Mouse (Mus musculus) limb, embryonic 10.5 days (tissue): ENCODE measurements at regions not wholly inside any gene's neighbourhood (a gene's known extent, or its start where the extent isn't known, plus 50 kb on each side); places are given as distances from the start of the nearest gene placed in this dataset.

Source experiments
- DNase-seq: peaks from one replicate; pipeline ENCODE4 v3.0.0-alpha.2; 2017; ENCODE audit warnings: low spot score
- H3K27ac ChIP-seq: fragments of 300-500 bp; sonication (generic); 2 replicates; pipeline ENCODE4 v1.5.1; 2016; ENCODE audit warnings: mild to moderate bottlenecking
- H3K27me3 ChIP-seq: fragments of 300-500 bp; sonication (generic); 2 replicates; pipeline ENCODE4 v1.6.1; 2016; ENCODE audit warnings: low read depth, mild to moderate bottlenecking; ENCODE audit not compliant: poor library complexity, severe bottlenecking
- H3K36me3 ChIP-seq: fragments of 300-500 bp; sonication (generic); 2 replicates; pipeline ENCODE4 v1.6.1; 2016; ENCODE audit warnings: mild to moderate bottlenecking, moderate library complexity
- H3K4me1 ChIP-seq: fragments of 300-500 bp; sonication (generic); 2 replicates; pipeline ENCODE4 v1.6.1; 2016
- H3K4me3 ChIP-seq: fragments of 300-500 bp; sonication (generic); 2 replicates; pipeline ENCODE4 v1.5.1; 2016; ENCODE audit warnings: mild to moderate bottlenecking, moderate library complexity
- H3K9me3 ChIP-seq: fragments of 300-500 bp; sonication (generic); replicated peaks from 2 replicates; pipeline ENCODE4 v1.6.1; 2016; ENCODE audit warnings: mild to moderate bottlenecking
- WGBS: fragments of 180-500 bp; shearing (Covaris S2); methylation state at CpG from one replicate; pipeline ENCODE4 v1.1.7; 2016; 5-methylcytosine and 5-hydroxymethylcytosine counted together

DNA sequence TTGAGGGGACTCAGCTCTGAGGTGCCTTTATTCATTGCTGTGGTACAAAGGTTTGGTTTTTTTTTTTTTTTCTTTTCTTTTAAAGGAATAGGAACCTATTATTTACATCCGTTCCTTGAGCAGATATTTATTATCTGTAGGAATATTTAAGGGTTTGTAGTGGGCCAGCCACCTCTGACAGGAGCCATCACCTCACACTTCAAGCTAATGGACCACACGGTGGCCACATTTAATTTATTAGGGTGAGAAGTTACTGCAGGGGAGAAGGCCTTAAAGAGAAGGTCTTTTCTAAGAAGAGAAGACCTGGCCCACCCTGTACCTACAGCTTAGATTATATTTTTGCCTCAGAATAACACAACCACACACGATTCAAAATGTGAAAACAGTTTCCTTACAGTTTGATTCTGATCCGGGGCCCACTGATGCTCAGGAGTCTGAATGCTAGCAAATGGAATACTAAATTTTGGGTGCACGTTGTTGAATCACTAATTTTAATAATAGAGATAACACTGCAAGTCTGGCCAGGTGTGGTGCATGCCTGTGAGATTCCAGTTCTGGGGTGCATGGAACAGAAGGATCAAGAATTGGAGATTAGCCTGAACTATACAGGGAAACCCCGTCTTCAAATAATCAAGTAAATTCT, 255.6 kb upstream of the Nfe2l3 start:
- Histone ChIP-seq H3K9me3 (no peaks in the 10 kb centered on the region), H3K4me1 (peaks cover 81% of the 10 kb centered on the region), H3K4me3 (peak overlapping the region; percentile 40), H3K36me3 (no peaks in the 10 kb centered on the region), H3K27ac (peak overlapping the region; percentile 96), H3K27me3 (no peaks in the 10 kb centered on the region)
- WGBS = 5% methylated on average over 6 of the region's 6 CpGs
- peak; percentile 76 for DNase-seq

- no peak for DNase-seq
- Histone ChIP-seq H3K27ac (peak overlapping the region; percentile 96), H3K36me3 (no peaks in the 10 kb centered on the region), H3K27me3 (no peaks in the 10 kb centered on the region), H3K4me1 (peaks cover 75% of the 10 kb centered on the region), H3K4me3 (peak overlapping the region; percentile 40), H3K9me3 (no peaks in the 10 kb centered on the region)
- WGBS = under 1% methylated on average over 14 of the region's 14 CpGs
These were observed 254.8 kb upstream of the Nfe2l3 start for GRCm38 (mm10) chr6:51177701-51178060.

DNA sequence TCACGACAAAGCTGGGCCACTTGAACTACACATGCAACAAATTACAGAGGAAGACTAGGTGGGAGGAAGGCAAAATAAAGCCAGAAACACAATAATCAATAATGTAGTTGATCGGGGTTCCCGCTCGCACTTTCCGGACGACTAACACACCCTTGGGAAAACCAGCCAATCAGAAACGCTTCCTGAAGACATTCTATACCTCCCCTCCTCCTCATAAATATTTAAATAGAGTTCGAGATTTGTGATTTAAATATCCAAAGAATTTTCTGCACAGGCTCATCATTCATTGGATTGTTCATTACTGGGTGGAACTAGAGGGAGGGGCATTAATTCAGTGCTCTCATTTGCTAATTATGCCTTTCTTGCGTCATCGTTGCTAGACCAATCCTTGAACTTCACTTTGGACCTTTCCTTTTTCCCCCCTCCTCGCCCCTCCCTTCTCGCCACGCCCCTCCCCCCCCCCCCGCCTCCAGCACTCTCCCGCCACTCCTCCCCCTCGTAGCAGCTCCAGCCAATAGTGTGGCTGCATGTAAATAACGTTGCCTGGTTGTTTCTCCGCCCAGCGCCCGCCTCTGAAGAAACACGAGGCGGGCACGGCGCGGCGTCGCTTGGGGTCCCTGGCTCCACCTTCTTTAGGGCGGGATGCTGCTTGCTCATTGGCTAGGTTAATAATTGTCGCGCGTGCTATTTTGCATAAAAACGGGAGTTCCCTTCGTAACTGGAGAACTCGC, 254.2 kb upstream of the Nfe2l3 start:
- H3K27ac ChIP-seq = peak overlapping the region; percentile 96
- H3K36me3 ChIP-seq = no peaks in the 10 kb centered on the region
- H3K4me3 ChIP-seq = peak overlapping the region; percentile 40
- 1% methylated on average over 32 of the region's 34 CpGs for WGBS
- no peaks in the 10 kb centered on the region for H3K9me3 ChIP-seq
- H3K4me1 ChIP-seq = peaks cover 77% of the 10 kb centered on the region
- H3K27me3 ChIP-seq = no peaks in the 10 kb centered on the region
- DNase-seq = peak; percentile 95

DNA sequence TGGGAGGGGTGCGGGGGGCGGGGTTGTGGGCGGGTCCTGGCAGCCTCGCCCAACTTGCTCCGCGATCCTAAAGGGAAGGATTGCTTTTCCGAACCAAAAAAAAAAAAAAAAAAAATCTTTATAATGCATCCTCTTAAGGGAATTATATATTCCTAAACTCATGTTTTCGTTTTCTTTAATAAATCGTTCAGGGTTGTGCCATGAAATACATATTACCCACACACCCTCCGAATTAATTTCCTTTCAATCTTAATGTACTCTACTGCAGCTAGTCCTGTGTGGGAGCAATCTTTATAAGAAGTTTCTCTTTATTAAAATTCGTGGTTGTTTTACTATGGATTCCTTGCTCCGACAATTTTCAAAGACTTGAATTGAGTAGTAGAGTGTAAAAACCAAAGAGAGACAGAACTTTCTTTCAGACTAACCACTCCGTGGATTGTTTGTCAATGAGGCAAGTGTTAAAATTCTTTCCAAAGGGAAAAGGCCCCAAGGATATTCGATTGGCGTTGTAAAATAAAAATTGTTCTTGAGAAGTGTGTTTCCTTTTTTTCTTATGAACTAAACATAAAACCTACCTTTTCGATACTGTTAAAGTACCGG, 253.6 kb upstream of the Nfe2l3 start:
- H3K27me3 ChIP-seq = 0 out of 2 replicates have a peak, but pooled peaks cover 3% of the 10 kb centered on the region
- no peak for DNase-seq
- no peaks in the 10 kb centered on the region for H3K9me3 ChIP-seq
- H3K4me3 ChIP-seq = peak overlapping the region; percentile 40
- peak overlapping the region; percentile 83 for H3K27ac ChIP-seq
- peaks cover 78% of the 10 kb centered on the region for H3K4me1 ChIP-seq
- H3K36me3 ChIP-seq = no peaks in the 10 kb centered on the region
- WGBS = 2% methylated on average over 17 of the region's 17 CpGs

GRCm38 (mm10) chr6:51179741-51180537, 252.5 kb upstream of the Nfe2l3 start:
- Histone ChIP-seq H3K9me3 (no peaks in the 10 kb centered on the region), H3K36me3 (no peaks in the 10 kb centered on the region), H3K27me3 (0 out of 2 replicates have a peak, but pooled peaks cover 3% of the 10 kb centered on the region), H3K27ac (peak overlapping the region; percentile 91), H3K4me1 (peaks cover 78% of the 10 kb centered on the region), H3K4me3 (peak overlapping the region; percentile 12)
- no peak for DNase-seq
- WGBS = 3% methylated on average over 17 of the region's 17 CpGs

DNA sequence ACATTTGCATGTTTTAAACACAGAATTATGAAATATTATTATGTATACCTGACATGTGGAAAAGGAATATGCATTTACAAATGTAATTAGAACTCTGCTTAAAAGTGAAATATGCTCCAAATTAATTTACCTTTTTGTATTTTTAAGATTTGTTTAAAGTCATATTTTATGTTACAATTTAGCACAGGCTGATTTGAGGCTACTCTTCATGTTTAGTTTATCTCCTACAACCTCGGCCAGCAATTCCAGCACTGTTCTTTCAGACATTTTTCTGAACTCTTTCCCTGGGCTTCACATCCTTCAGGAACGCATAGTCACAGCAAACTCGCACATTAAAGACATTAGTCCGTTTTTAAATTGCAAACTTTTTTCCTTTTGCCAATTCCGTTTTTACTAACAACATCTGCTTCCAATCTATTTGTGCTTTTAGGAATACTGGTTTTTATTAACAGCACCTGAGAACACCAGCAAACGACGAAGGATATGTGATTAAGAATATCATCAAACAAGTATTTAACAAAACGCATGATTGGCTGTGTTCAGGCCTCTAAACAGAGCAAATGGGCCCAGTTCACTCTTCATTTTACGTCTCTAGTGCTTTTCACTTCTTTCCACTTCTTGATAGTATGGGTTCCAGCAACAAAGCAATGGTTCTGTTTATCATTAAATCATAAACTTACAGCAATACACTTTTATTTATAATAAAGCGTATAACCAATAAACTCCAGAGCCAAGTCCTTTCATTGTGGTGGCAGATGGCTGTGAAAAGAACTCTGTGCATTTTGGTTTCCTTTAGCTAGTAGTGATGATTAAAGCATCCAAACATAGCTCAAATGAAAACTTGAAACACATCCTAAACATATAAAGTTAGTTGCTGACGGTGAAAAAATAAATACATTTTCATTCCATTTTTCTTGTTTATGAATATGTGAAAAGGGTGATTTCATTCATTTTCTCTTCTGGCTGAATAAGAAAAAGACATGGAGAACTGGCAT, 251.3 kb upstream of the Nfe2l3 start:
- H3K27me3 ChIP-seq = 0 out of 2 replicates have a peak, but pooled peaks cover 12% of the 10 kb centered on the region

DNA sequence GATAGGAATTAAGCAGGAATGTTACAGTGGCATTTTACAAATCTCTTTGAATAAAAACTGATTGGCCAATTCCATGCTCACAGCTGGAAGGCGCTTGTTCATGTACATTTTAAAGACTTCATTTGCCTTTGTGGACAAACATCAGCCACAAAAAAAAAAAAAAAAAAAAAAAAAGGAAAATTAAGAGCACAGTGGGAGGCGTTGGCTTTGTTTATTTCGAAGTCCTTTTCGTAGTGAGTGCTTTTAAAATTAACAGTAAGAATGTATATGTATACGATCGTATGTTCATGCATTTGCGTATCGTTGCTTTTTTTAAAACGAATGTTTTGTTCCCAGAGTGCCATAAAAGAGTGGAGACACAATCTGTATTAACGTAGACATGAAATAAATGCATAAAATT, 250.6 kb upstream of the Nfe2l3 start:
- Histone ChIP-seq H3K4me1 (peaks cover 77% of the 10 kb centered on the region), H3K27ac (peak overlapping the region; percentile 91), H3K27me3 (peaks cover 19% of the 10 kb centered on the region), H3K9me3 (no peaks in the 10 kb centered on the region), H3K36me3 (no peaks in the 10 kb centered on the region), H3K4me3 (0 out of 2 replicates have a peak overlapping the region, but pooled peaks have one; percentile 19)
- no peak for DNase-seq
- WGBS = 23% methylated on average over 10 of the region's 10 CpGs

More for the DNA sequence above, 251.3 kb upstream of the Nfe2l3 start:
- Histone ChIP-seq H3K36me3 (no peaks in the 10 kb centered on the region), H3K4me3 (peak overlapping the region; percentile 19), H3K27ac (peak overlapping the region; percentile 91), H3K4me1 (peaks cover 78% of the 10 kb centered on the region), H3K9me3 (no peaks in the 10 kb centered on the region)
- WGBS = 4% methylated on average over 11 of the region's 11 CpGs
- DNase-seq = no peak

DNA sequence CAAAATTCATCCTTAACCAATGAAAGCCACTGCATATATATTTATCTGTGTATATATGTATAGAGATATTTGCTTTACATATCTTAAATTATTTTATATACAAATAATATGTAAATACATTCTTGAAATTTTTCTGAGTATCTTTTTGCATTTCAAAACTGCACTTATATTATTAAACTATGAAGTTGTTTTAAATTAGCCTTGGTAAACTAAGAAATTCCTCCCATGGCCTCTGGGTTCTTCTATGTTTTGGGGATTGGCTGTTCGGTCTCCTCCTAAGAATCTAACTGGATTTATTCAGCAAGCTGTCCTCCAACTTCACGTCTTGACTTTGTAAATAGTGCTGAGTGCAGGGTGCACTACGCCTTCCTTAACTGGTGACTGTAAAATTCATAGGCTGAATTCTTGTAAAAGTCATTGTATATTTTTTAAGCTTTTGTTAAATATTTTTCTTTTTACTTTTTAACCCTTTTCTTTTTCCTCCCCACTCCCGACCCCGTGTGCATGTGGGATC, 249.6 kb upstream of the Nfe2l3 start:
- Histone ChIP-seq H3K4me3 (peak overlapping the region; percentile 48), H3K4me1 (peaks cover 78% of the 10 kb centered on the region), H3K27me3 (peaks cover 28% of the 10 kb centered on the region), H3K36me3 (no peaks in the 10 kb centered on the region), H3K9me3 (no peaks in the 10 kb centered on the region), H3K27ac (peak overlapping the region; percentile 91)
- WGBS = 8% methylated on average over 5 of the region's 5 CpGs
- no peak for DNase-seq

GRCm38 (mm10) chr6:51183576-51184420, 248.7 kb upstream of the Nfe2l3 start:
- Histone ChIP-seq H3K4me3 (peak overlapping the region; percentile 48), H3K36me3 (no peaks in the 10 kb centered on the region), H3K27me3 (peaks cover 36% of the 10 kb centered on the region), H3K9me3 (no peaks in the 10 kb centered on the region), H3K4me1 (peaks cover 88% of the 10 kb centered on the region), H3K27ac (peak overlapping the region; percentile 91)
- WGBS = under 1% methylated on average over 21 of the region's 21 CpGs
- peak; percentile 60 for DNase-seq

DNA sequence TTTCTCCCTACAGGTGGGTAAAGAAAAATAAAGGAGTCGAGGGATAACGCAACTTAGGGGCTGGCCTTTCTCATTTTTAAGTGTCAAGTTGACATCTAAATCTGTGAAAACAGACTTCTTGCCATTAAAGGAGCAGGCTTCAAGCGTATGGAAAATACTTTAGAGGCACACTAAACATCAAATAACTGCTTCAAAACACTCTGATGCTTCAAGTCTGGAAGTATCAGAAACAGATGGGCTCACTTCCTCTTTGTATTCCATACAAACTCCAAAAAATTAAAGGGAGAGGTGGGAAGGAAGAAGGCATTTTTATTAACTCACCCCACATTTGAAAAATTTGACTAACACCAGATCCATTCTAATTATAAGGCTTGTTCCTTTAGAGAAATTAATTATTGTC, 248.0 kb upstream of the Nfe2l3 start:
- 3% methylated on average over 3 of the region's 3 CpGs for WGBS
- Histone ChIP-seq H3K36me3 (no peaks in the 10 kb centered on the region), H3K9me3 (no peaks in the 10 kb centered on the region), H3K27ac (peak overlapping the region; percentile 91), H3K4me3 (peak overlapping the region; percentile 48), H3K27me3 (peaks cover 36% of the 10 kb centered on the region), H3K4me1 (peaks cover 90% of the 10 kb centered on the region)
- no peak for DNase-seq

DNA sequence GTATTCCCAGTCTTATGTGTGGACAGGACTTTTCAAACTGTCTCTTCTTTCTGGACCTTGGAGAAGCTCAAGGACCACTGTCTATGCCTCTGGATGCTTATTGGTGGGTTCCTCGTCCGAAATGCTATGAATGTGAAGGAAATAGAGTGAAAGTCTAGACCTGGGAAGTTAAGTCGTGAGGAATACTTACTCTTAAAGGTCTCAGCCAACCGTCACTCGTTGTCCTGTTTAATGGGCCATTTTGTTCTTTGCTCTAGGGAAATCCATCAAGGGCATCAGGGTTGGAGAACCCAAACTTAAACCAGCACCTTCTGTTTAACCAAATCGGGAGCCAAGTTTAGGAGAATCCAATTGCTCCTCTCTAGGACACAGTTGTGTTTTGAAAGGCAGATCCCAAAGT, 247.3 kb upstream of the Nfe2l3 start:
- peak overlapping the region; percentile 91 for H3K27ac ChIP-seq
- peaks cover 89% of the 10 kb centered on the region for H3K4me1 ChIP-seq
- 17% methylated on average over 6 of the region's 6 CpGs for WGBS
- no peaks in the 10 kb centered on the region for H3K9me3 ChIP-seq
- H3K4me3 ChIP-seq = peak overlapping the region; percentile 48
- DNase-seq = no peak
- H3K36me3 ChIP-seq = no peaks in the 10 kb centered on the region
- H3K27me3 ChIP-seq = peaks cover 43% of the 10 kb centered on the region
